Mouse (Mus musculus) lung, postnatal 0 days (tissue): ENCODE results near the gene Gak. TPM values are rescaled to one million over a fixed set of nuclear protein-coding genes. Genes with fewer than 3 reads are reported as not detected.

ENCODE experiments used
- ATAC-seq: fragments of 200-750 bp; cut with Nextera tagmentation; 2 replicates; pipeline ENCODE4 v1.8.0; 2017; ENCODE audit warnings: moderate library complexity
- DNase-seq: peaks from one replicate; pipeline ENCODE4 v3.0.0-alpha.2; 2016; ENCODE audit warnings: low spot score
- H3K27ac ChIP-seq: fragments of 300-500 bp; sonication (generic); 2 replicates; pipeline ENCODE4 v1.5.1; 2014; ENCODE audit warnings: antibody characterized with exemption, mild to moderate bottlenecking, low read length, mixed read lengths
- H3K27me3 ChIP-seq: fragments of 300-500 bp; sonication (generic); replicated peaks from 2 replicates; pipeline ENCODE4 v1.6.1; 2014; ENCODE audit warnings: low read length, mixed read lengths; ENCODE audit not compliant: insufficient read depth
- H3K36me3 ChIP-seq: fragments of 300-500 bp; sonication (generic); 2 replicates; pipeline ENCODE4 v1.6.1; 2014; ENCODE audit warnings: low read length, mixed read lengths; ENCODE audit not compliant: insufficient read depth
- H3K4me1 ChIP-seq: fragments of 300-500 bp; sonication (generic); 2 replicates; pipeline ENCODE4 v1.6.1; 2014; ENCODE audit warnings: antibody characterized with exemption, low read depth, low read length, mixed read lengths; ENCODE audit not compliant: insufficient read depth
- H3K4me2 ChIP-seq: fragments of 300-500 bp; sonication (generic); replicated peaks from 2 replicates; pipeline ENCODE4 v1.6.1; 2014; ENCODE audit warnings: low read depth, mild to moderate bottlenecking, low read length, moderate library complexity, mixed read lengths
- H3K4me3 ChIP-seq: fragments of 300-500 bp; sonication (generic); 2 replicates; pipeline ENCODE4 v1.5.1; 2014; ENCODE audit warnings: low read depth, low read length
- H3K9ac ChIP-seq: fragments of 300-500 bp; sonication (generic); replicated peaks from 2 replicates; pipeline ENCODE4 v1.6.1; 2014; ENCODE audit warnings: low read depth, mild to moderate bottlenecking
- H3K9me3 ChIP-seq: fragments of 300-500 bp; sonication (generic); 2 replicates; pipeline ENCODE4 v1.6.1; 2016; ENCODE audit warnings: low read length, mixed read lengths
- CTCF ChIP-seq: IDR thresholded peaks from 2 replicates; pipeline ENCODE4 v1.5.1; 2016; ENCODE audit warnings: antibody characterized with exemption, mild to moderate bottlenecking
- EP300 ChIP-seq: IDR thresholded peaks from 2 replicates; pipeline ENCODE4 v1.6.1; 2016; ENCODE audit warnings: antibody characterized with exemption, mild to moderate bottlenecking, control low read depth
- WGBS: fragments of 180-500 bp; shearing (Covaris S2); extraction: QIAGEN DNeasy Blood & Tissue Kit; methylation state at CpG from one replicate; pipeline ENCODE4 v1.1.7; 2014; 5-methylcytosine and 5-hydroxymethylcytosine counted together
- polyA plus RNA-seq: library from polyadenylated mRNA; unstranded; fragments of >200 nt; fragmentation: Nextera tagmentation; extraction: Ambion mirVana; gene quantifications from 2 replicates; pipeline ENCODE4 v1.2.1, GENCODE M21; 2015

Gene Gak
- polyA plus RNA-seq: 36.8 and 39.9 TPM in 2 replicates

DNA sequence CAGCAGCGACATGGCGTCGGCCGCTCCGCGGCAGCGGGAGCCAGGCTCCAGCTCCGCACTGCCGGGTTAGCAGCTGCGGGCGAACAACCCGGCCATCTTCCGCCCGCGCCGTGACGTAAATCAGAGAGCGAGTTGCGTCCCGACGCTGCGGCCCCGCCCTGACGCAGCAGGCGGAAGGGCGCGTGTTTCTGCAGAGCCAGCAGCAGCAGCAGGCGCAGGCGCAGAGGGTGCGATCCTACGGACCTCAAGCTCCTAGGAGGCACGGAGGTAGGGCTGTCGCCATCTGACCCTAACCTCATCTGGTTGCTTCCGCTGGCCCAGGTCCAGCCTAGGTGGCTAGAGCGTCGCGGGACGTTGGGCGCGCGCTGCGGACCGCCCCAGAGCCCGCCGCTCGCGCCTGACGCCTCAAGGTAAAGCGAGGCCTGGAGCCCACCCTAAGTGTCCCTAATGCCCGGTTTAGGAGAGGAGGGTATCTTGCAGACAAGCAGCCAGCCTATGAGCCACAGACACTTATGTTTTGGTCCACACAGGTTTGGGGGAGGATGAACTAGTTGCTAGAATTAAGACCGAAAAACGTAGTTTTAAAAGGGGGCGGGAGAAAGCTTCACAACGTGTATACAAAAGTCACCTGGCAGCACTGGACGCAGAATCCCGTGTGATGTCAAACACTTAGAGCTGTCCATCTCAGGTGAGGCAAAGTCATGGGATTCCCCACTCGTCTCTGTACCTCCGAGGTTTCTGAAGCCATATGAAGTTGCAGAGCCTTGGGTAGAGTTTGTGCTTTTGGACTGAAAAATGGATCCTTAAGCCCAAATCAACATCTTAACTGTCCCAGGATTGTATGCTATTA, at the start of gene Gak, which contains the start of gene Tmem175:
TSS of gene Gak (minus strand) at position 122 of the 850 bp plus-strand sequence.
TSS of gene Tmem175 (plus strand) at position 137 of the 850 bp plus-strand sequence.
- peak within 1 kb of the TSS; percentile 95 for H3K9ac ChIP-seq
- no peaks in the 10 kb centered on the region for H3K9me3 ChIP-seq
- DNase-seq (peak; percentile 98), ATAC-seq (peak; percentile 97)
- H3K27me3 ChIP-seq: no peaks in the 10 kb centered on the region
- H3K4me3 ChIP-seq: peak within 1 kb of the TSS; percentile 93
- peaks cover 15% of the 10 kb centered on the region; the same call in 1 of the 2 replicates for H3K4me1 ChIP-seq
- TF ChIP-seq EP300: no peak
- TF ChIP-seq CTCF: no peak
- peak within 1 kb of the TSS; percentile 92 for H3K27ac ChIP-seq
- H3K36me3 ChIP-seq: no peaks in the 10 kb centered on the region
- under 1% methylated on average over 58 of the region's 58 CpGs for WGBS
- H3K4me2 ChIP-seq: peak within 1 kb of the TSS; percentile 90

DNA sequence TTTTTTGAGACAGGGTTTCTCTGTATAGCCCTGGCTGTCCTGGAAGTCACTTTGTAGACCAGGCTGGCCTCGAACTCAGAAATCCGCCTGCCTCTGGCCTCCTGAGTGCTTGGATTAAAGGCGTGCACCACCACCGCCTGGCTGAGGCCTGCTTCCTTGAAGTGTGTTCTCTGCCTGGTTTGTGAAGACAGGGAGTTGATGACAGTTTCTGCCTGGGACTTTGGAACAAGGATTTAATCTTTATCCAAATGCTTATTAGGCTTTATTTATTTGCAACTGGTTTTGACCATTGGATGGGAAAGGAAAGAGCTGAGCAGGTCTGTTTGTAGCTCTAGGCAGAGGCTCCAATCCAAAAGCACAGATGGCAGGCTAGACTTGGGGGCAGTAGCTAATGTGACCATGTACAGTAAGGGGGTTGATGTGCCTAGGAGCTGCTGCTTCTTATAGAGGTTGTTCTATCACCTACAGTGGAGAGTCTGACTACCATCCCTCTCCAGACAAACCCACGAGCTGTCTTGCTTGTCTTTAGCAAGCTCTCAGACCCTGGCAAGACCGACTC, 48.8 kb upstream of the Gak start:
- Histone ChIP-seq H3K4me3 (no peak overlapping the region), H3K4me1 (peaks cover 9% of the 10 kb centered on the region; the same call in 1 of the 2 replicates), H3K27me3 (no peaks in the 10 kb centered on the region), H3K4me2 (no peak overlapping the region), H3K27ac (no peak overlapping the region), H3K9ac (no peak overlapping the region), H3K36me3 (no peaks in the 10 kb centered on the region), H3K9me3 (no peaks in the 10 kb centered on the region)
- WGBS: 90% methylated on average over 6 of the region's 6 CpGs
- no peak for ATAC-seq
- DNase-seq: no peak
- no peak for TF ChIP-seq EP300
- no peak for TF ChIP-seq CTCF

- H3K4me2 ChIP-seq: peak overlapping the region; percentile 51
- H3K4me3 ChIP-seq: peak overlapping the region; percentile 17
- H3K27ac ChIP-seq: peak overlapping the region; percentile 26; the same call in 1 of the 2 replicates
- no peak for TF ChIP-seq EP300
- TF ChIP-seq CTCF: peak; percentile 20; the same call in 1 of the 2 replicates
- no peak overlapping the region for H3K9ac ChIP-seq
- ATAC-seq: peak; percentile 82
- H3K36me3 ChIP-seq: no peaks in the 10 kb centered on the region; the same call in 1 of the 2 replicates
- no peaks in the 10 kb centered on the region for H3K9me3 ChIP-seq
- DNase-seq: peak; percentile 70
- peaks cover 9% of the 10 kb centered on the region; the same call in 1 of the 2 replicates for H3K4me1 ChIP-seq
- H3K27me3 ChIP-seq: no peaks in the 10 kb centered on the region
- 8% methylated on average over 25 of the region's 25 CpGs for WGBS
Measured at GRCm38 (mm10) chr5:108677605-108678295, 48.2 kb upstream of the Gak start.

DNA sequence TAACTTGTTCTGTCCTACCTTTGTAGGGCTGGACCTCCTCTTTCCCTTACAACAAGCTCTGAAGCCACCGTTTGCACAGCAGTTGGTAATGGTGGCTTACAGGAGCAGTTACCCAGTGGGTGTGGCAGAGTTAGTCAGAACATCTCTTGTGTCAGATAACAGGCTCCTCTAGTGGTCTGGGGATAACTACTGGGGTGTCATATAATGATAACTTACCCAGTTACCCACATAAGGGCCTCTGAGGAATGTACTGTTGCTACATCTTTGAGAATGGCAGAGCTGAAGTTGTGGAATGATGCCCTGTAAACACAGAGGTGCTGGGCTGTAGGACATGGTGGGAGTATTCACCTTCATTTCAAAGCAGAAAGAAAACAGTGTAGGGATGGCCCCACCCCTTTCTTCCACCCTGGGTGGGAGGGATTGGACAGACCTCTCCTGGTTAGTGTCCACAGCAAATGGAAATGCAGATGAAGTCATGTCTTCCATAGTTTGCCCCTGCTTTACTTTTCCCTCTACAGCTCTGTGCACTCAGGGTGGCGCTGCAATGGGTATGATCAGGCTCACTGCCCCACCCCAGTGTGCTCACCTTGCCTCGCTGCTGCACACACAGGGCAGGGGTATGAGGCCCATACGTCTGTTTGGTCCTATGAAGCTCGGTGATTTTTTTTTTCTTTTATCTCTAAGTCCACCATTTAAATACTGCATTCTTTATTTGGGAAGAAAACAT, 47.4 kb upstream of the Gak start:
- WGBS: 14% methylated on average over 5 of the region's 5 CpGs
- Histone ChIP-seq H3K27me3 (no peaks in the 10 kb centered on the region), H3K4me2 (peak overlapping the region; percentile 51), H3K9ac (no peak overlapping the region), H3K4me1 (peaks cover 9% of the 10 kb centered on the region; the same call in 1 of the 2 replicates), H3K36me3 (peaks cover 6% of the 10 kb centered on the region), H3K27ac (no peak overlapping the region), H3K9me3 (no peaks in the 10 kb centered on the region), H3K4me3 (0 out of 2 replicates have a peak overlapping the region, but pooled peaks have one; percentile 17)
- ATAC-seq (peak; percentile 14; the same call in 1 of the 2 replicates), DNase-seq (peak; percentile 16)
- TF ChIP-seq CTCF (no peak), EP300 (no peak)

GRCm38 (mm10) chr5:108675251-108675816, 45.8 kb upstream of the Gak start, which contains the start of gene Slc26a1:
TSS of gene Slc26a1 (minus strand) at chr5:108675569.
- TF ChIP-seq CTCF (no peak), EP300 (no peak)

More at GRCm38 (mm10) chr5:108675251-108675816, 45.8 kb upstream of the Gak start, which contains the start of gene Slc26a1:
- ATAC-seq (no peak), DNase-seq (no peak)
- Histone ChIP-seq H3K9ac (no peak within 1 kb of the TSS), H3K27ac (no peak within 1 kb of the TSS), H3K4me3 (no peak within 1 kb of the TSS), H3K4me2 (no peak within 1 kb of the TSS), H3K27me3 (no peaks in the 10 kb centered on the region), H3K36me3 (peaks cover 10% of the 10 kb centered on the region), H3K9me3 (no peaks in the 10 kb centered on the region), H3K4me1 (peaks cover 9% of the 10 kb centered on the region; the same call in 1 of the 2 replicates)
- WGBS: 59% methylated on average over 9 of the region's 9 CpGs
